Mouse (Mus musculus): ENCODE results near the gene Ccdc6. TPM values are rescaled to one million over a fixed set of nuclear protein-coding genes. Genes with fewer than 3 reads are reported as not detected.

Gene Ccdc6
- total and polyA plus RNA-seq, 2 experiments from 2014 or later: 20.8 to 34.2 TPM

GRCm38 (mm10) chr10:70186586-70186985, 89.7 kb downstream of the Ccdc6 start:
- H3K9me3 ChIP-seq (ENCODE audit: low read length): no peaks in the 10 kb centered on the region
- ATAC-seq: no peak

GRCm38 (mm10) chr10:70189864-70190263, 92.9 kb downstream of the Ccdc6 start:
- no peak for DNase-seq
- WGBS: 83% methylated on average over 13 of the region's 13 CpGs
- ATAC-seq: no peak

More at GRCm38 (mm10) chr10:70186586-70186985, 89.7 kb downstream of the Ccdc6 start:
- TF ChIP-seq CTCF (IDR thresholded peaks at IDR 0.05; ENCODE audit: low read depth): no peak
- no peak overlapping the region for H3K9ac ChIP-seq
- no peak overlapping the region for H3K27ac ChIP-seq (ENCODE audit: low read depth, low read length)
- DNase-seq: no peak
- no peak overlapping the region for H3K4me3 ChIP-seq (ENCODE audit: low read depth, low read length)
- no peaks in the 10 kb centered on the region for H3K4me1 ChIP-seq (ENCODE audit: insufficient read depth)
- no peaks in the 10 kb centered on the region for H3K27me3 ChIP-seq (ENCODE audit: insufficient read depth, low read length)
- 96% methylated on average over 7 of the region's 7 CpGs for WGBS
- peaks cover 39% of the 10 kb centered on the region for H3K36me3 ChIP-seq (ENCODE audit: insufficient read depth)
- H3K4me2 ChIP-seq (ENCODE audit: low read depth): no peak overlapping the region

GRCm38 (mm10) chr10:70194283-70194682, 97.4 kb downstream of the Ccdc6 start:
- no peaks in the 10 kb centered on the region for H3K27me3 ChIP-seq (ENCODE audit: insufficient read depth, low read length)
- no peaks in the 10 kb centered on the region for H3K4me1 ChIP-seq (ENCODE audit: insufficient read depth)
- no peak for ATAC-seq
- no peak overlapping the region for H3K4me2 ChIP-seq (ENCODE audit: low read depth)
- no peak for DNase-seq
- H3K27ac ChIP-seq (ENCODE audit: low read depth, low read length): no peak overlapping the region
- H3K36me3 ChIP-seq (ENCODE audit: insufficient read depth): peaks cover 31% of the 10 kb centered on the region
- H3K4me3 ChIP-seq (ENCODE audit: low read depth, low read length): no peak overlapping the region
- TF ChIP-seq CTCF (IDR thresholded peaks at IDR 0.05; ENCODE audit: low read depth): no peak
- no peaks in the 10 kb centered on the region for H3K9me3 ChIP-seq (ENCODE audit: low read length)
- no peak overlapping the region for H3K9ac ChIP-seq
- 78% methylated on average over 9 of the region's 9 CpGs for WGBS

More at GRCm38 (mm10) chr10:70189864-70190263, 92.9 kb downstream of the Ccdc6 start:
- Histone ChIP-seq H3K27ac (ENCODE audit: low read depth, low read length) (no peak overlapping the region), H3K4me3 (ENCODE audit: low read depth, low read length) (no peak overlapping the region), H3K36me3 (ENCODE audit: insufficient read depth) (peaks cover 56% of the 10 kb centered on the region), H3K9ac (no peak overlapping the region), H3K4me1 (ENCODE audit: insufficient read depth) (no peaks in the 10 kb centered on the region), H3K27me3 (ENCODE audit: insufficient read depth, low read length) (no peaks in the 10 kb centered on the region), H3K4me2 (ENCODE audit: low read depth) (no peak overlapping the region), H3K9me3 (ENCODE audit: low read length) (no peaks in the 10 kb centered on the region)
- TF ChIP-seq CTCF (IDR thresholded peaks at IDR 0.05; ENCODE audit: low read depth): peak; percentile 42

- DNase-seq (no peak), ATAC-seq (no peak)
- H3K36me3 ChIP-seq (ENCODE audit: insufficient read depth): peaks cover 21% of the 10 kb centered on the region; the same call in 1 of the 2 replicates
- H3K4me2 ChIP-seq (ENCODE audit: low read depth): no peak overlapping the region
- no peaks in the 10 kb centered on the region for H3K27me3 ChIP-seq (ENCODE audit: insufficient read depth, low read length)
- no peak for TF ChIP-seq CTCF (IDR thresholded peaks at IDR 0.05; ENCODE audit: low read depth)
- no peaks in the 10 kb centered on the region for H3K4me1 ChIP-seq (ENCODE audit: insufficient read depth)
- H3K9me3 ChIP-seq (ENCODE audit: low read length): no peaks in the 10 kb centered on the region
- H3K27ac ChIP-seq (ENCODE audit: low read depth, low read length): no peak overlapping the region
- WGBS: 79% methylated on average over 7 of the region's 7 CpGs
- H3K4me3 ChIP-seq (ENCODE audit: low read depth, low read length): no peak overlapping the region
- H3K9ac ChIP-seq: no peak overlapping the region
Measured at GRCm38 (mm10) chr10:70195279-70195678, 98.4 kb downstream of the Ccdc6 start.

DNA sequence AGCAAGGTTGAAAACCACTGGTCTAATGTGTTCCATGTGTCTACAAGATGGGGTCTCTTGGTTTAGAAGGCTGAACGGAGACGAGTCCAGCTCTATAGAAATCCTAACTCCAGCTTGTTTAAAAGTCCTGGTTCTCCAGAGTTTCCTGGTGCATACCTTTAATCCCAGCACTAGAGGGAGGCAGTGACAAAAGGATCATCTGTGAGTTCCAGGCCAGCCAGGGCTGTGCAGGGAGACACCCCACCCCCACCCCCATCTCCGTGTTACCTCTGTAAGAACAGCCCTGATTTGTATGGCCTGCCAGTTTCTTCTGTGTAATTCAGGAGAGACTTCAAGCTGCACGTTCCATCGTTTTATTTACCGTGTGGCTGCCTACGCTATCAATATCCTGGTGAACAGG, 98.9 kb downstream of the Ccdc6 start:
- Histone ChIP-seq H3K36me3 (ENCODE audit: insufficient read depth) (peaks cover 21% of the 10 kb centered on the region; the same call in 1 of the 2 replicates), H3K9ac (no peak overlapping the region), H3K27me3 (ENCODE audit: insufficient read depth, low read length) (no peaks in the 10 kb centered on the region), H3K4me2 (ENCODE audit: low read depth) (no peak overlapping the region), H3K9me3 (ENCODE audit: low read length) (no peaks in the 10 kb centered on the region), H3K27ac (ENCODE audit: low read depth, low read length) (no peak overlapping the region), H3K4me3 (ENCODE audit: low read depth, low read length) (no peak overlapping the region), H3K4me1 (ENCODE audit: insufficient read depth) (no peaks in the 10 kb centered on the region)
- DNase-seq (peak; percentile 18), ATAC-seq (peak; percentile 43; the same call in 1 of the 2 replicates)
- 55% methylated on average over 7 of the region's 7 CpGs for WGBS
- peak; percentile 48 for TF ChIP-seq CTCF (IDR thresholded peaks at IDR 0.05; ENCODE audit: low read depth)

GRCm38 (mm10) chr10:70196666-70197065, 99.7 kb downstream of the Ccdc6 start:
- ATAC-seq: no peak
- no peak for TF ChIP-seq CTCF (IDR thresholded peaks at IDR 0.05; ENCODE audit: low read depth)
- Histone ChIP-seq H3K4me2 (ENCODE audit: low read depth) (no peak overlapping the region), H3K9me3 (ENCODE audit: low read length) (no peaks in the 10 kb centered on the region), H3K27ac (ENCODE audit: low read depth, low read length) (no peak overlapping the region), H3K4me3 (ENCODE audit: low read depth, low read length) (no peak overlapping the region), H3K4me1 (ENCODE audit: insufficient read depth) (no peaks in the 10 kb centered on the region), H3K27me3 (ENCODE audit: insufficient read depth, low read length) (no peaks in the 10 kb centered on the region), H3K36me3 (ENCODE audit: insufficient read depth) (peaks cover 17% of the 10 kb centered on the region; the same call in 1 of the 2 replicates), H3K9ac (no peak overlapping the region)
- 91% methylated on average over 6 of the region's 6 CpGs for WGBS
- no peak for DNase-seq

GRCm38 (mm10) chr10:70197601-70198000, 100.7 kb downstream of the Ccdc6 start:
- ATAC-seq (no peak), DNase-seq (no peak)
- 87% methylated on average over 2 of the region's 2 CpGs for WGBS
- Histone ChIP-seq H3K9ac (no peak overlapping the region), H3K27me3 (ENCODE audit: insufficient read depth, low read length) (no peaks in the 10 kb centered on the region), H3K27ac (ENCODE audit: low read depth, low read length) (no peak overlapping the region), H3K36me3 (ENCODE audit: insufficient read depth) (peaks cover 9% of the 10 kb centered on the region; the same call in 1 of the 2 replicates), H3K9me3 (ENCODE audit: low read length) (no peaks in the 10 kb centered on the region), H3K4me1 (ENCODE audit: insufficient read depth) (no peaks in the 10 kb centered on the region), H3K4me2 (ENCODE audit: low read depth) (no peak overlapping the region), H3K4me3 (ENCODE audit: low read depth, low read length) (no peak overlapping the region)
- no peak for TF ChIP-seq CTCF (IDR thresholded peaks at IDR 0.05; ENCODE audit: low read depth)
